Mouse (Mus musculus) left cerebral cortex, adult 9 months (tissue): ENCODE measurements at regions not wholly inside any gene's neighbourhood (a gene's known extent, or its start where the extent isn't known, plus 50 kb on each side); places are given as distances from the start of the nearest gene placed in this dataset.

Experiments used
- DNase-seq, 2 experiments: peaks; one replicate each; pipeline ENCODE4 v3.0.0; 2022; ENCODE audit warnings: low spot score in 2 of 2

DNA sequence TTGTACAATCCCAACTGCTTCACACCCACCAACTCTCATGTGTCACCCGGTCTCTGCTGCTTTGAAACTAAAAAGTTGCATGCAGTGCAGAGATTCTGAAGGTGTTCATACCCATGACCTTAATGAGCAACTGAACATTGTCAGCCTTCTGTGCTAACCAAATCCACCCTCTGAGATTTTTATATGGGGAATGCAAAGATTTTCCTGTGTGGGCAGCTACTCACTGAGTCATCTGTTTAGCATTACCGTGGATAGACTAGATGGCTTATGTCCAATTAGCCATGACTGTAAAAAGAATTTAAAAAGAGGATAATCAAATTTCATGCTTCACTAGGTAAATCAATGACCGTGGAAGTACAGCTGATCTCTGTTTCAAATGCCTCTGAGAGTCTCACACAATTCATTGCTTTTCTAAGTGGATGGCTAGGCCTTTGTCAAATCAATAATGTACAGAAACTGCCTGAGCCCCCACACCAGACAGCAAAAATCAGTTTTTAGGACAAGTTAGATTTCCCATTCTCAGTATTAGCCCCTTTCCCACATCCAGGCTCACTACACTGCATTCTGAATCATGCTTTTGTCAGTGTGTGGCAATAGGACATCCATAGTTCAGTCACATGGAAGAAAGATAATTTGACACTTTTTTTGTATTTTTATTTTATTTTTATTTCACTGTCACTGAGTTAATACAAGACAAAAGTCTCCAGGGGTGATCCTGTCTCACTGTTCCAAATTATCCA lies 781.8 kb upstream of the Ins1 start:
- peak; percentile 49 to 61 for DNase-seq
